Mouse (Mus musculus) gastrocnemius, postnatal 10 days (tissue): Measurements from ENCODE around the gene Dynlt1b. TPM values are rescaled to one million over a fixed set of nuclear protein-coding genes. Genes with fewer than 3 reads are reported as not detected.
"Not testable (repeated sequence)": the region's sequence is repeated elsewhere in the genome, so short reads cannot be mapped to it uniquely, and the experiment has no call there.

Experiments
- DNase-seq: peaks from one replicate; pipeline ENCODE4 v3.0.0; 2021; ENCODE audit warnings: mixed read lengths
- total RNA-seq, 2 experiments: library from RNA; stranded (reverse); gene quantifications; 2 replicates each; pipeline ENCODE4 v1.2.3; 2021

Dynlt1b gene
- total RNA-seq, 2 experiments from 2014 or later = 94.4 to 97.7 TPM

- not testable (repeated sequence) for DNase-seq
These were observed 35.8 kb downstream of the Dynlt1b start for GRCm38 (mm10) chr17:6465735-6466134.

- DNase-seq = not testable (repeated sequence)
These were observed 37.9 kb downstream of the Dynlt1b start for GRCm38 (mm10) chr17:6467638-6468461.

GRCm38 (mm10) chr17:6470031-6470430, 40.1 kb downstream of the Dynlt1b start:
- DNase-seq = not testable (repeated sequence)

DNA sequence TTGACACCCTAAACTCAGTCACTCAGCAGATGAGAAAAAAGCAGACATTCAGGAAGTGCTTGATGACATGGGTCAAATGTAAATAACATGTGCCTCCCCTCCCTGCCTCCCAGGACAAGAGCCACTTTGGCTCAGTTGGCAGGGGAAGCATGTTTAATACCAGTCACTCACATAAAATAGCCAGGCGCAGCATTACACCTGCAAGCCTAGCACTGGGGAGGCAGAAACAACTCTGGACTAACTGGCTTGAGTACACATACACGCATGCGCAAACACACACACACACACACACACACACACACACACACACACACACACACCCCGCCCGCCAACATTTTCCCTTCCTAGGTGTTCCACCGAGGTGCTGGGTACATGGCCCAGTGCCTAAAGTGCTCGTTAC, 40.8 kb downstream of the Dynlt1b start:
- not testable (repeated sequence) for DNase-seq

GRCm38 (mm10) chr17:6475270-6475669, 45.4 kb downstream of the Dynlt1b start:
- DNase-seq = not testable (repeated sequence)

DNA sequence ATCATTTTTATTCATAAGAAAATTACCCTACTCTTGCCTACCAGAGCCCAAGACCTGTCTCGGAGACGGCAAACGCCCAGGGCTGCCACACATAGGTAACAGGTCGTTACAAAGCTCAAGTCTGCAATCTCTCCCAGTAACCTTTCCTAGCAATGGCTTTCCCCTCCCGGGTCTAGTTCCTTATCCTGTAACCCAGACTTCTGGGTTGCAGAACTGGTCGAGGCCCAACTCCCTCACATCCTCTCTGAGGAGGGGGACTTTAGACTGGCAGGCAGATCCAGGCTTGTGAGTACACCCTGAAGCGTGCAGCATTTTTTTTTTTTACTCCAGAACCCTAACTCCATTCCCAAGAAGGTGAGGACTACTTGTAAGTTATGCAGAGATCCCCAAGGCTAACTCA, 46.0 kb downstream of the Dynlt1b start:
- DNase-seq = not testable (repeated sequence)

DNA sequence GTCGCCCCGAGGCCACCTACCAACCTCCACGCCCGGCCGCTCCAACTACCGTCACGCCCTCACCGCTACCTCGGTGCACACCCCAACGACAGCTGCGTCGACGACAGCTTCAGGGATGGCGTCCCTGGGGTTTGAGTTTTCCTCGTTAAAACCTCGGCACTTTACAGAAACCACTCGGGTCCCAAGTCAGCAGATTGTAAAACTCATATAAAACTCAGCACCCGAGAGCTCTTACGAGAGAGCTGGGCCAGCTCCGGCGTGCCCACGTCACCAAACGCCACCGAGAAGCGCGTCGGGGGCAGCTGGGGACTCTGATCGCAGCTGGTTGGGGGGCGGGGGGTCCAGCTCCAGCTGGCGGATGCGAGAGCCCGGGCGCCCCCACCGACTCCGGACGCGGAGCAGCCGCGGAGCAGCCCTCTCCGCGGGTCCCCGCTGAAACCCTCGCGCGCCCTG, 46.6 kb downstream of the Dynlt1b start:
- peak; percentile 12 for DNase-seq

DNA sequence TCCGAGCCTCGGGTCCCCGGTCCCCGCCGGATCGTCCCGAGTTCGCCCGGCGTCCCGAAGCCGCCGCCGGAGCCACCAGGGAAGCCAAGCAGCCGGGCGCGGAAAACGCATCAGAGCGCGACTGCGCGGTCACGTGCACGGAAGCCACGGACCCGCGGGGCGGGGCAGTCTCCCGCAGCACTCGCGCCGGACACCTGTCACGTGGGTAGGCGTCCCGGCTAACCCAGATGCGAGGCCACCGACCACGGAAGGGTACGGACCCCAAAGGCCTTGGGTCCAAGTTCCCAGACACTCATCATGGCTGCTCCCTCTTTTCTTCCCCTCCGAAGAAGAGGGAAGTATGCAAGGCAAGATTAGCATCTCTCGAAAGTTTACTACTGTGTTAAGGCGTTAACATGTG, 47.1 kb downstream of the Dynlt1b start:
- not testable (repeated sequence) for DNase-seq

DNA sequence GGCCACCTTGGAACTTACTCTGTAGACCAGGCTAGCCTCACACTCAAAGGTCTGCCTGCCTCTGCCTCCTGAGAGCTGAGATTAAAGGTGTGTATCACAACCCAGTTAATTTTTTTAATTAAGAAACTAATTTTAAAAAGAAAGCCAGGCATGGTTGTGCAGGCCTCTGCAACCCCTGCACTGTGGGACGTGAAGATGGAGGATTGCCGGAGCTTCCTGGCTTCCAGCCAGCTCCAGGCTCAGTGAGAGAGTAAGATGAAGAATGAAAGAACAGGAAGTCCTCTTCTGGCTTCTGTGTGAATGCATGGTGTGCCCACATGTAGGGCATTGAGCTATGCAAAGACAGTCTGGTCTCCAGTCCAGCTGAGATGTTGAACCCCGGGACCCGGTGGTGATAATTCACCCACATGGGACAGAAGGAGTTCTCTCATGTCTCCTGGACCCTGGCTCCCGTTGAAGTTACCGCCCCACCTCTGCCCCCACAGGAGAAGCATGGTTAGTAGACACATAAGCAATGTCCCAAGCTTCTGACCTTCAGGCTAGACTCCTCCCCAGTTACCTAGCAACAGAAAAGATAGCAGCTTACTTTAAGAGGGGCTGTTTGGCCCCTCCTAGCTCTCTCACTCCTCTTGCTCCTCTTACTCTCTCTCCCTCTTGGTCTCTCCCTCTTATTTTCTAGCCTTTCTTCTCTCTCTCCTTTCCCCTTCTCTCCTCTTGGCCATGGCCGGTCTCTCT, 51.1 kb downstream of the Dynlt1b start:
- DNase-seq = not testable (repeated sequence)

DNA sequence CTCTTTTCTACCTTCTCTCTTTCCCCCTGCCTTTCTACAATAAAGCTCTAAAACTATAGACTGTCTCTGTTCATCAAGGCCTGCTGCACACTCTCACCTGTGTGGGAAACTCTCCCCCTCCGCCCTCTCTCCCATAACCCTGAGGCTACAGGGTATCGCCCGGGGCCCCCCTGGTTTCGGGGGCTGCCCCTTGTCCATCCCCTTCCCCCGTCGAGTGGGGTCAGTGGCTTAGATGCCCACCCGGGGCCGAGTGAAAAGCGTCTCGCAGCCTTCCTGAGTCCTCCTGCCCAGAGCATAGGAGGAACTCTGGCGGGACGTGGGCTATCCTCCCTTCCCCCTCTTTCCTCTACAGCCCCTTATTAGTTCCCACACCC, 51.7 kb downstream of the Dynlt1b start:
- DNase-seq = not testable (repeated sequence)

DNA sequence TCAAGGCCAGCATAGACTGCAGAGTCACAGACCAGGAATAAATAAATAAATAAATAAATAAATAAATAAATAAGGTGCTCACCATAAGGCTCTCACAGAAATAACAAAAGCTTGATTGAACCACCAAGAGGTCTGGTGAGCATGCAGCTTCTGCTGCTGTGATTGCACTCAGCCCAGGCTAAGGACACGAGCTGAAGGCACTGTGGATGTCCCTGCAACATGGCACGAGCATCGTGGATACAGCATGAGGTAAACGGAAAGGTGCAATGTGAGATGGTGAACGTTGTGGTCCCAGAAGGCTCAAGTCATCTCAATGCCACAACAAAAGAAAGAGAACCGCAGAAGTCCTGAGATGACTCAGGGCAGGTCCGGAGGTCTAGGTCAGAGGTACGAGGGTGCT, 52.3 kb downstream of the Dynlt1b start:
- not testable (repeated sequence) for DNase-seq

Other genes starting within 250 kb of the Dynlt1b start
- 1 to 10 TPM; 7.4 to 8.2 TPM for gene Tmem181a, start 173.3 kb upstream of the Dynlt1b start, total RNA-seq
- 1 to 10 TPM; 2.1 to 2.3 TPM for gene Dynlt1a, start 112.6 kb upstream of the Dynlt1b start, total RNA-seq
- 1 to 10 TPM; 3.9 to 5.3 TPM for gene Dynlt1c, start 171.6 kb downstream of the Dynlt1b start, total RNA-seq
- gene Dynlt1f, start 225.8 kb downstream of the Dynlt1b start, total RNA-seq = 10 to 100 TPM; 82.0 to 85.2 TPM
- under 1 TPM; 0.35 to 0.52 TPM for gene Sytl3, start 229.0 kb downstream of the Dynlt1b start, total RNA-seq